Mouse (Mus musculus): ENCODE measurements around the gene Stard13. TPM values are rescaled to one million over a fixed set of nuclear protein-coding genes. Genes with fewer than 3 reads are reported as not detected.

The Stard13 gene
- polyA plus RNA-seq, 1 experiment from 2014 or later, result 4.5 TPM

DNA sequence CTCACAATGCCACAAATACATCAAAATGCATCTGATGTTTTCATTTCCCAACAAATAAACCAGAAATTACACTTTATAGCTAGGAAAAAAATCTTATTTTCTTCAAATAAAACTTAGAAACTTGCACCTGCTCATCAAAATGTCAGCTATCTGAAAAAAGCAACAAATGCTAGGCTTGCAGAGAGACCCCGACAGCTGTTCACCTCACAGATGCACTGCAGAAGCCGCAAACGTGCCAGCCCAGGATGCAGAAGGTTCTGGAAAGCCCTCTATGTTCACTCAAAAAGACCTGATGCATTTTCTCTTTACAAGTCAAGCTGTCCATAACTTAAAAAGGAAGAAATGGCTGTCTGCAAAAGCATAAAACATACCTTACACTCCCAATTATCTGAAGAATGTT lies 20.5 kb downstream of the Stard13 start:
- Histone ChIP-seq H3K4me2 (ENCODE audit: low read depth, low read length) (no peak overlapping the region), H3K27ac (ENCODE audit: low read length) (no peak overlapping the region), H3K4me1 (ENCODE audit: control insufficient read depth, insufficient read depth, low read length) (no peaks in the 10 kb centered on the region), H3K36me3 (ENCODE audit: control insufficient read depth, insufficient read depth) (no peaks in the 10 kb centered on the region), H3K27me3 (ENCODE audit: control insufficient read depth, insufficient read depth, low read length) (no peaks in the 10 kb centered on the region), H3K9ac (ENCODE audit: low read length) (no peak overlapping the region), H3K9me3 (replicated peaks; ENCODE audit: control insufficient read depth, low read length) (no peaks in the 10 kb centered on the region), H3K4me3 (ENCODE audit: low read length) (no peak overlapping the region)
- no peak for ATAC-seq (replicated peaks; ENCODE audit: extremely low read depth, insufficient read depth, low FRiP score)
- 86% methylated on average over 3 of the region's 3 CpGs for WGBS

DNA sequence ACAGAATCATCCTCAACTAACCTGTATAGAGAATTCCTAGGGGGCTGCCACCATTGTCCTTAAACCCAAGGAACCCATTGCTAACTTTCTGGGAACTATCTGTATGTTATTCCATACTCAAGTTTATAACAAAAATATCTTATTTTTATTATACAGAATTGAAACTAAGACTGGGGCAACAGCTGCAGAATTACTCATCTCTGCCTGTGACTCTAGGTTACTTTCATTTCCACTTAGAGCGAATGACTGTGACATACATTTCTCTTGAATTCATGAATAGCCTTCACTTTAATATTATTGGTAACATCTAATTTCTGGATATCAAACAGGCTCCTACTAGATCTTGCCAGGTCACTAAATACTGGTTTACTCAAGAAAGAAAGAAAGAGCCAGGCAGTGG lies 22.8 kb downstream of the Stard13 start:
- H3K4me1 ChIP-seq (ENCODE audit: control insufficient read depth, insufficient read depth, low read length), result no peaks in the 10 kb centered on the region
- H3K4me3 ChIP-seq (ENCODE audit: low read length), result no peak overlapping the region
- no peak overlapping the region for H3K9ac ChIP-seq (ENCODE audit: low read length)
- no peak for ATAC-seq (replicated peaks; ENCODE audit: extremely low read depth, insufficient read depth, low FRiP score)
- 91% methylated on average over 1 of the region's 1 CpGs for WGBS
- no peaks in the 10 kb centered on the region for H3K27me3 ChIP-seq (ENCODE audit: control insufficient read depth, insufficient read depth, low read length)
- H3K27ac ChIP-seq (ENCODE audit: low read length), result no peak overlapping the region
- no peaks in the 10 kb centered on the region for H3K9me3 ChIP-seq (replicated peaks; ENCODE audit: control insufficient read depth, low read length)
- no peak overlapping the region for H3K4me2 ChIP-seq (ENCODE audit: low read depth, low read length)
- H3K36me3 ChIP-seq (ENCODE audit: control insufficient read depth, insufficient read depth), result no peaks in the 10 kb centered on the region

DNA sequence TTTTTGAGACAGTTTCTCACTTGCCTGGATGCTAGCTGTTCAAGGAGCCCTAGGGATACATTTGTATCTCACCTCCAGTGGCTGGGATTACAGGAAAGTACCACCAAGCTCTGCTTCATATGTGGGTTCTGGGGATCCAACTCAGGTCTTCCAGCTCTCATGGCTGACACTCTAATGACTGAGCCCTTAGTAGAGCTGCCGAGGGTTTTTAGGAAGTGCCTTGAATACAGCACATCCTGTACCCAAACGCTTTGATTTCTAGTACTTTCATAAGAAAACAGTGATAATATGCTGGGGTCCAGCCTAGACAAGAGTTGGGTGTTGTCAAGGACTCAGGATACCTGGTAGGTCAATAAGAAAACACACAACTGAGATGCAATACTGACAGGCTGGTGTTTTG lies 23.6 kb downstream of the Stard13 start:
- Histone ChIP-seq H3K27ac (ENCODE audit: low read length) (no peak overlapping the region), H3K9ac (ENCODE audit: low read length) (no peak overlapping the region), H3K9me3 (replicated peaks; ENCODE audit: control insufficient read depth, low read length) (no peaks in the 10 kb centered on the region), H3K4me2 (ENCODE audit: low read depth, low read length) (no peak overlapping the region), H3K4me1 (ENCODE audit: control insufficient read depth, insufficient read depth, low read length) (no peaks in the 10 kb centered on the region), H3K27me3 (ENCODE audit: control insufficient read depth, insufficient read depth, low read length) (no peaks in the 10 kb centered on the region), H3K36me3 (ENCODE audit: control insufficient read depth, insufficient read depth) (no peaks in the 10 kb centered on the region), H3K4me3 (ENCODE audit: low read length) (no peak overlapping the region)
- no peak for ATAC-seq (replicated peaks; ENCODE audit: extremely low read depth, insufficient read depth, low FRiP score)
- 68% methylated on average over 2 of the region's 2 CpGs for WGBS

DNA sequence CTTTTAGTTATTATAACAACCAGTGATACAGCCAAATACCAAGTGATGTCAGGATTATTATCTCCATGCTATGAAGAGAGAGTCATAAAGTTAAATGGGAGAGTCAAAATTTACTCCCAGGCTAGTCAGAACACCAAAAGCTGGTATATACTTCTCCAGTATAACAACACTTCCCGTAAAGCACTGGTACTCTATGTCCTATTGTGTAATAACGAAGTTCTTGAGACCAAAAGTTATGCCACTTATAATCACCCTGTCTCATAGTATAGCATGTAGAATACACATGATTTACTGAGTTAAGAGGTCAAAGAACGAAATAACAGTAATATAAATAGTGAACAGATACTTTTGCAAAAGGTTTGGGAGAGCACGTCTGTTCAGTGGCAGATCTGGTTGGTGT lies 28.6 kb downstream of the Stard13 start:
- 0 out of 2 replicates have a peak, but pooled peaks cover 3% of the 10 kb centered on the region for H3K4me1 ChIP-seq (ENCODE audit: control insufficient read depth, insufficient read depth, low read length)
- no peak overlapping the region for H3K27ac ChIP-seq (ENCODE audit: low read length)

DNA sequence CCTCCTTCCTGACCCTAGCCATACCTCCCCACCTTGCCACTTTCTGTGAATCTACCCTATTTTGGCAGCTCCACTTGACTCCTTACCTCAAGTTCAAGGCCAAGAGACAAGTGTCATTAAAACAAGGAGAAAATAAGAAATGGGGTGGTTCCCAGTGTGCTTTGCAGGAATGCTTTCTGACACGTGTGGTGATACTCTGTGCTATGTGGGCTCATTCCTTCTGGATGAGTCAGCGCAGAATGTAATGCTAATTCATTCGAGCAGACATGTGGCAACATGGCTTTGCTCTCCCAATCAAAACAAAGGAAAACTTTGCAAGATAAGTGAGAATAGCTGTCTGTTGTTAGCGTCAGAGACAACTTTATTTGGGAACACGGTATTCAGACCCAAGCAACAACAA lies 30.7 kb downstream of the Stard13 start:
- 0 out of 2 replicates have a peak, but pooled peaks have one; percentile 58 for ATAC-seq (replicated peaks; ENCODE audit: extremely low read depth, insufficient read depth, low FRiP score)
- Histone ChIP-seq H3K9ac (ENCODE audit: low read length) (no peak overlapping the region), H3K27me3 (ENCODE audit: control insufficient read depth, insufficient read depth, low read length) (no peaks in the 10 kb centered on the region), H3K4me2 (ENCODE audit: low read depth, low read length) (no peak overlapping the region), H3K4me1 (ENCODE audit: control insufficient read depth, insufficient read depth, low read length) (0 out of 2 replicates have a peak, but pooled peaks cover 3% of the 10 kb centered on the region), H3K27ac (ENCODE audit: low read length) (no peak overlapping the region), H3K36me3 (ENCODE audit: control insufficient read depth, insufficient read depth) (no peaks in the 10 kb centered on the region), H3K4me3 (ENCODE audit: low read length) (no peak overlapping the region), H3K9me3 (replicated peaks; ENCODE audit: control insufficient read depth, low read length) (no peaks in the 10 kb centered on the region)
- 28% methylated on average over 5 of the region's 5 CpGs for WGBS

More for the DNA sequence above, 28.6 kb downstream of the Stard13 start:
- no peaks in the 10 kb centered on the region for H3K36me3 ChIP-seq (ENCODE audit: control insufficient read depth, insufficient read depth)
- H3K9ac ChIP-seq (ENCODE audit: low read length), result no peak overlapping the region
- no peaks in the 10 kb centered on the region for H3K9me3 ChIP-seq (replicated peaks; ENCODE audit: control insufficient read depth, low read length)
- no peak overlapping the region for H3K4me2 ChIP-seq (ENCODE audit: low read depth, low read length)
- WGBS, result 90% methylated on average over 4 of the region's 4 CpGs
- no peak for ATAC-seq (replicated peaks; ENCODE audit: extremely low read depth, insufficient read depth, low FRiP score)
- no peak overlapping the region for H3K4me3 ChIP-seq (ENCODE audit: low read length)
- H3K27me3 ChIP-seq (ENCODE audit: control insufficient read depth, insufficient read depth, low read length), result no peaks in the 10 kb centered on the region

DNA sequence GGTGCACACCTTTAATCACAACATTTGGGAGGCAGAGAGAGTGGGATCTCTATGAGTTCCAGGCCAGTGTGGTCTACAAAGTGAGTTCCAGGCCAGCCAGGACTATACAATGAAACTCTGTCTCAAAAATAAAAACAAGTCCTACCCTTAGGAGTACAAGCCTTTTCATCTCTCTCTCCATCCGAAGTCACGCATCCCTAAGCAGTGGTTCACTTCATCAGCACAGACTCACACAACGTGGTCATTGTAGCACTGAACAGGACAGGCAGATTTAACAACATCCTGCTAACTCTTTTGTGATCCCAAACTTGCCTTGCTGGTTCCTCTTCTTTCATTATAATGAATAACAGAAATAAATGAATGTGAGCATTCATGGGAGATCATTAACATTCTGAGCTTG lies 32.4 kb downstream of the Stard13 start:
- 0 out of 2 replicates have a peak, but pooled peaks cover 3% of the 10 kb centered on the region for H3K4me1 ChIP-seq (ENCODE audit: control insufficient read depth, insufficient read depth, low read length)
- H3K4me2 ChIP-seq (ENCODE audit: low read depth, low read length), result no peak overlapping the region
- H3K27me3 ChIP-seq (ENCODE audit: control insufficient read depth, insufficient read depth, low read length), result no peaks in the 10 kb centered on the region
- H3K36me3 ChIP-seq (ENCODE audit: control insufficient read depth, insufficient read depth), result no peaks in the 10 kb centered on the region
- H3K9me3 ChIP-seq (replicated peaks; ENCODE audit: control insufficient read depth, low read length), result no peaks in the 10 kb centered on the region
- no peak overlapping the region for H3K4me3 ChIP-seq (ENCODE audit: low read length)
- 80% methylated on average over 3 of the region's 3 CpGs for WGBS
- H3K9ac ChIP-seq (ENCODE audit: low read length), result no peak overlapping the region
- no peak overlapping the region for H3K27ac ChIP-seq (ENCODE audit: low read length)
- ATAC-seq (replicated peaks; ENCODE audit: extremely low read depth, insufficient read depth, low FRiP score), result no peak

DNA sequence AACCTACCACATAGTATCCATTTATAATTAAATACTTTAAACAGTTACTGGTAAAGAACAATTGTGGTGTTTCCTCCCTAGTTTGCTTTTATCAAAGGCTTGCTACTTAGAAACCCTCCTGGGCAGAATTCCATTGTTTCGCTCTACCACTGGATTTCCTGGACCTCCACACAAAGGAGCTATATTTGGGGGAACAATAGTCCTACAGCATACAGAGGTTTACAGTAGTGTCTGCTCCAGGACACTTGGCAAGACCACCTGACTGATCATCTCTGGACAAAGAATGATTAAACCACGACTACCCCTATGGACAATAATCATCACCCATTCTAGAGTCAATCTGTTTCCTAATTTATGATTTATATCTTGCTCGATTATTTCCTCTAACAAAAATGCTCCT lies 34.4 kb downstream of the Stard13 start:
- Histone ChIP-seq H3K4me3 (ENCODE audit: low read length) (no peak overlapping the region), H3K9me3 (replicated peaks; ENCODE audit: control insufficient read depth, low read length) (no peaks in the 10 kb centered on the region), H3K4me2 (ENCODE audit: low read depth, low read length) (no peak overlapping the region), H3K27me3 (ENCODE audit: control insufficient read depth, insufficient read depth, low read length) (no peaks in the 10 kb centered on the region), H3K36me3 (ENCODE audit: control insufficient read depth, insufficient read depth) (no peaks in the 10 kb centered on the region), H3K4me1 (ENCODE audit: control insufficient read depth, insufficient read depth, low read length) (0 out of 2 replicates have a peak, but pooled peaks cover 3% of the 10 kb centered on the region), H3K27ac (ENCODE audit: low read length) (no peak overlapping the region), H3K9ac (ENCODE audit: low read length) (no peak overlapping the region)
- ATAC-seq (replicated peaks; ENCODE audit: extremely low read depth, insufficient read depth, low FRiP score), result no peak
- 63% methylated on average over 3 of the region's 3 CpGs for WGBS

DNA sequence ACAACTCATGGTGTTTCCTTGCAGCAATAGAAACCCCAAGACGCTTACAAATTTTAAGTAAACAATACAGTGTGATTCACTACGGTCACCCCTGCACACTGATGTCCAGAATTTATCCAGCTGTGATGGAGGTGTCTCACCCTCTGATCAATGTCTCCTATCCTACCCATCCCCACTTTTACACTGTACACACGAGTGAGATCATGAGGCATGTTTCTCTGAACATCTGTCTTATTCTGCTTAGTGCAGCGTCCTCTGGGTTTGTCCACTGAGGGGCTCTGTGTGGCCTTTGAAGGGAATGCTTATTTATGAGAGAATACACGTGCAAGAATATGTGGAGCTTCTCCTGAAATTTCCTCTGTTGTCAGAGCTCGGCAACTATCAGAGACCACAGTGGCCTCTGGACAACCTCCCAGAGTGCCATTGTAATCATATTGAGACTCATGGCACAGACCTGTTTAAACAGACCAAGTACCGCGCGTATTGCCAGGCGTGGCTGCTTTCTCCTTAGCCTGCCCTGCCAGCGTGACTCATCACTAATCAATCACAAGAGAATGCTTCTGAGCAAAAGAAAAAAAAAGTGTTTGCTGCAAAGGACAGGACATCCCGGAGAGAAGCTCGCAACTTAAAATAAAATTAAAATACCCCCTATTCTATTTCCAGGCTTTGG lies 36.9 kb downstream of the Stard13 start:
- no peak for ATAC-seq (replicated peaks; ENCODE audit: extremely low read depth, insufficient read depth, low FRiP score)
- Histone ChIP-seq H3K4me1 (ENCODE audit: control insufficient read depth, insufficient read depth, low read length) (no peaks in the 10 kb centered on the region), H3K9ac (ENCODE audit: low read length) (no peak overlapping the region), H3K27ac (ENCODE audit: low read length) (no peak overlapping the region), H3K27me3 (ENCODE audit: control insufficient read depth, insufficient read depth, low read length) (no peaks in the 10 kb centered on the region), H3K4me3 (ENCODE audit: low read length) (no peak overlapping the region), H3K4me2 (ENCODE audit: low read depth, low read length) (no peak overlapping the region), H3K36me3 (ENCODE audit: control insufficient read depth, insufficient read depth) (no peaks in the 10 kb centered on the region), H3K9me3 (replicated peaks; ENCODE audit: control insufficient read depth, low read length) (no peaks in the 10 kb centered on the region)
- WGBS, result 63% methylated on average over 13 of the region's 13 CpGs

DNA sequence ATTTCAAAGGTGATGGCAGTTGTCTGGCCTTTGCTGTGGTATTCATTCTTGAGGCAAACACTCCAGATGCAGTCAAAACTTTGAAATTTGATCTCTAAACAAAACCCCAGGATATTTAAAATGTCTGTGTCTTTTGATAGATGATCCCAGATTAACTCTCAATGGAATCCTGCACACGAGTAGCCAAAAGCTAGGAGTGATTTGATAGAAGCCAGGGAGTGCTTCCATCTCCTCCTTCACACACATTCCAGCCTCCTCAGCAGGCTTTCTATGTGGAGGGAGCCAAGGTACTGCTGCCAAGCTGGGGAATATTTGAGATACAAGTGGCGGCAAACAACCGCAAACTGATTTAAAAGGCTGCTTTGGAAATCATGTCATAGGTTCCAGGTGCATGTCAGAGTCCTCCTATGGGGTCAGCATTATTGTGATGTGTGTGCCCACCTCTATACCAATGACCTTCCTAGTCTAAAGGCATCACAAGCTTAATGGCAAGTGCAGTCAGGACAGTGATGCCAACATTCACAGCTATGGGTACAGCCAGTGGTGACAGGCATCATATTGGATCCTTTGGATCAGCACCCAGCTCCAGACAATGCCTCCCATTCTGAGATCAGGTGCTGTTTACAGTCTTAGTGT lies 39.6 kb downstream of the Stard13 start:
- Histone ChIP-seq H3K4me2 (ENCODE audit: low read depth, low read length) (no peak overlapping the region), H3K36me3 (ENCODE audit: control insufficient read depth, insufficient read depth) (no peaks in the 10 kb centered on the region), H3K4me1 (ENCODE audit: control insufficient read depth, insufficient read depth, low read length) (no peaks in the 10 kb centered on the region), H3K9me3 (replicated peaks; ENCODE audit: control insufficient read depth, low read length) (no peaks in the 10 kb centered on the region), H3K27ac (ENCODE audit: low read length) (no peak overlapping the region), H3K27me3 (ENCODE audit: control insufficient read depth, insufficient read depth, low read length) (no peaks in the 10 kb centered on the region), H3K4me3 (ENCODE audit: low read length) (no peak overlapping the region), H3K9ac (ENCODE audit: low read length) (no peak overlapping the region)
- ATAC-seq (replicated peaks; ENCODE audit: extremely low read depth, insufficient read depth, low FRiP score), result no peak
- WGBS, result 32% methylated on average over 3 of the region's 3 CpGs

Measured in heart, embryonic 16.5 days (tissue).